Mouse (Mus musculus) olfactory bulb, adult 2 months (tissue): ENCODE data around the gene Nsl1.

ENCODE experiments used
- CTCF ChIP-seq: fragments of 200-500 bp; IDR thresholded peaks from 2 replicates; pipeline ENCODE4 v1.5.1; 2012; ENCODE audit warnings: low read depth, mild to moderate bottlenecking, low read length, moderate library complexity; ENCODE audit not compliant: insufficient read depth
- POLR2A ChIP-seq: fragments of 200-500 bp; IDR thresholded peaks from 2 replicates; pipeline ENCODE4 v1.6.1; 2012; ENCODE audit warnings: mild to moderate bottlenecking, low read depth, low read length, moderate library complexity; ENCODE audit not compliant: insufficient read depth

- TF ChIP-seq POLR2A (no peak), CTCF (no peak)
These were observed 17.5 kb upstream of the Nsl1 start for GRCm38 (mm10) chr1:191045264-191045663.
